Mouse (Mus musculus): ENCODE measurements at regions not wholly inside any gene's neighbourhood (a gene's known extent, or its start where the extent isn't known, plus 50 kb on each side); places are given as distances from the start of the nearest gene placed in this dataset.
"Not testable (repeated sequence)": the region's sequence is repeated elsewhere in the genome, so short reads cannot be mapped to it uniquely, and the experiment has no call there.

- not testable (repeated sequence) for DNase-seq (ENCODE audit: low spot score in 2 of 2)
These were observed 502.6 kb upstream of the Gdi2 start for GRCm38 (mm10) chr13:3035291-3035690.

- DNase-seq (ENCODE audit: low spot score in 2 of 2): peak in 1 of 2 experiments; percentile 4
These were observed 500.9 kb upstream of the Gdi2 start for GRCm38 (mm10) chr13:3037010-3037409.

GRCm38 (mm10) chr13:3046381-3047105, 491.3 kb upstream of the Gdi2 start:
- DNase-seq (ENCODE audit: low spot score in 2 of 2): not testable (repeated sequence)

GRCm38 (mm10) chr13:3083480-3083879, 454.4 kb upstream of the Gdi2 start:
- DNase-seq (ENCODE audit: low spot score in 2 of 2): not testable (repeated sequence)

- DNase-seq (ENCODE audit: low spot score in 2 of 2): not testable (repeated sequence)
These were observed 447.9 kb upstream of the Gdi2 start for GRCm38 (mm10) chr13:3089971-3090370.

- DNase-seq (ENCODE audit: low spot score in 2 of 2): not testable (repeated sequence)
These were observed 431.3 kb upstream of the Gdi2 start for GRCm38 (mm10) chr13:3106543-3106942.

GRCm38 (mm10) chr13:3128150-3128549, 409.7 kb upstream of the Gdi2 start:
- DNase-seq (ENCODE audit: low spot score in 2 of 2): not testable (repeated sequence)

- not testable (repeated sequence) for DNase-seq (ENCODE audit: low spot score in 2 of 2)
These were observed 400.6 kb upstream of the Gdi2 start for GRCm38 (mm10) chr13:3137281-3137680.

GRCm38 (mm10) chr13:3138698-3139097, 399.2 kb upstream of the Gdi2 start:
- no peak for DNase-seq (ENCODE audit: low spot score in 2 of 2)

- not testable (repeated sequence) for DNase-seq (ENCODE audit: low spot score in 2 of 2)
These were observed 392.4 kb upstream of the Gdi2 start for GRCm38 (mm10) chr13:3145513-3145912.

Data from gastrocnemius, adult 8-10 months (tissue).